Mouse (Mus musculus): Measurements from ENCODE around the gene Gm10490.

DNA sequence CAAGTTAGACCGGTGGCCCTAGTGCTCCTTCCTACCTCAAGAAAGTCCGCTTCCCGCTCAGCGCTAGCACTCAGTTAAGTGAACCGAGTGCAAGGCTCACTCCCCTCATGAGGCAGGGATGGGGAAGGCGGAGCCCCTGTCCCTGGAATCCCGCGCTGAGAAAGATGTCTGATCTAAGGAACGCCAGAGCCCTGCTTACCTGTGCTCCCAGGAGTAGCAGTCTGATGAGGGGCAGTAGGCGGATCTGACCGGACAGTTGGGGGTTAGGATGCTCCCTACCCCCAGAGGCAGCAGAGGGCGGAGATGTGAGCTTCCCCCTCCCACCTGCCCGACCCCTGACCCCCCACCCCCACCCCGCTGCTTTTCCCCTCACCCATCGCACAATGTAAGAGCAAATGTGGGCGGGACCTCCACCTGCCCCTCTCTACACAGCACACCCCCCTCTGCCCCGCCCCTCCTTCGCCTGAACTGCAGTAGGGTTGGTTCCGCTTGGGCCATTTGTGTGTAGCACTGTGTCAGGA, 19.0 kb downstream of the Gm10490 start, which contains the start of gene Eras:
- TF ChIP-seq MAFK (IDR thresholded peaks at IDR 0.05; ENCODE audit: insufficient read depth, low read depth, low read length) (no peak), ZC3H11A (IDR thresholded peaks at IDR 0.05; ENCODE audit: borderline replicate concordance, low read depth, low read length) (no peak), ZNF384 (IDR thresholded peaks at IDR 0.05; ENCODE audit: low read depth, low read length) (no peak), HCFC1 (IDR thresholded peaks at IDR 0.05; ENCODE audit: borderline replicate concordance, insufficient read depth, low read length) (no peak)

Data from ES-E14 (cell line).